Mouse (Mus musculus): ENCODE data around the gene Ttc28.

DNA sequence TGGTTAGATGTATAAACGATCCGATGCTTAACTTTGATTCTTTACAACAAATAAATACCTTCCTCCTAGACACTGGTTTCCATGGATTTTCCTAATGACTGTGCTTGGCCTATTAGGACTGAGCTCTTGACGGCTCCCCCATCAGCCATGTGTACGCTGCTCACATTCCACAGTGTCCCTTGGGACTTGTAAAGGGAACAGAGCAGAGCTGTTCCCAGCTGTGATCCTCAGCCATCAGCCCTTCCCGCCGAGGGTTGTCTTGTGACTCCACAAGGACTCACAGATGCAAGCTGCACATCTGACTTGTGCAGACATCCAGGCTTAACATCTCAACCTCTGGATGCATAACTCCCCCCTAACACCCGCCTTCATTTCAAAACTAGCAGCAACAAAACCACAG lies 275.0 kb downstream of the Ttc28 start:
- TF ChIP-seq CTCF (IDR thresholded peaks at IDR 0.05; ENCODE audit: insufficient read depth, low read length): no peak
- no peak for TF ChIP-seq POLR2A (IDR thresholded peaks at IDR 0.05; ENCODE audit: borderline replicate concordance, extremely low read depth, low read depth, low read length)
